Mouse (Mus musculus) midbrain, embryonic 11.5 days (tissue): Measurements from ENCODE around the gene H2afx. TPM values are rescaled to one million over a fixed set of nuclear protein-coding genes. Genes with fewer than 3 reads are reported as not detected.
A peak's percentile ranks its signal among the peaks of the same experiment; 100 is the strongest.
"Not testable (repeated sequence)": the region's sequence is repeated elsewhere in the genome, so short reads cannot be mapped to it uniquely, and the experiment has no call there.

ENCODE experiments used
- ATAC-seq: fragments of 200-750 bp; cut with Nextera tagmentation; 2 replicates; pipeline ENCODE4 v1.8.0; 2017; ENCODE audit warnings: moderate TSS enrichment, moderate library complexity; ENCODE audit not compliant: low FRiP score
- DNase-seq: peaks from one replicate; pipeline ENCODE4 v3.0.0; 2015; ENCODE audit warnings: low spot score; ENCODE audit errors: missing footprints
- H3K27ac ChIP-seq: fragments of 300-500 bp; sonication (generic); 2 replicates; pipeline ENCODE4 v1.5.1; 2014; ENCODE audit warnings: low read depth, low read length
- H3K27me3 ChIP-seq: fragments of 300-500 bp; sonication (generic); 2 replicates; pipeline ENCODE4 v1.6.1; 2014; ENCODE audit warnings: mild to moderate bottlenecking, low read length, moderate library complexity, mixed read lengths; ENCODE audit not compliant: control insufficient read depth, insufficient read depth
- H3K36me3 ChIP-seq: fragments of 300-500 bp; sonication (generic); 2 replicates; pipeline ENCODE4 v1.6.1; 2014; ENCODE audit warnings: mild to moderate bottlenecking, low read length, moderate library complexity, mixed read lengths; ENCODE audit not compliant: control insufficient read depth, insufficient read depth
- H3K4me1 ChIP-seq: fragments of 300-500 bp; sonication (generic); 2 replicates; pipeline ENCODE4 v1.6.1; 2014; ENCODE audit warnings: low read length; ENCODE audit not compliant: control insufficient read depth, insufficient read depth
- H3K4me2 ChIP-seq: fragments of 300-500 bp; sonication (generic); 2 replicates; pipeline ENCODE4 v1.6.1; 2014; ENCODE audit warnings: mild to moderate bottlenecking, moderate library complexity
- H3K4me3 ChIP-seq: fragments of 300-500 bp; sonication (generic); 2 replicates; pipeline ENCODE4 v1.5.1; 2014; ENCODE audit warnings: low read depth, low read length
- H3K9ac ChIP-seq: fragments of 300-500 bp; sonication (generic); 2 replicates; pipeline ENCODE4 v1.6.1; 2014; ENCODE audit warnings: low read length
- H3K9me3 ChIP-seq: fragments of 300-500 bp; sonication (generic); 2 replicates; pipeline ENCODE4 v1.6.1; 2016; ENCODE audit warnings: low read length; ENCODE audit not compliant: control insufficient read depth
- WGBS: fragments of 180-500 bp; shearing (Covaris S2); extraction: QIAGEN DNeasy Blood & Tissue Kit; methylation state at CpG from one replicate; pipeline ENCODE4 v1.1.7; 2014; 5-methylcytosine and 5-hydroxymethylcytosine counted together
- polyA plus RNA-seq: library from polyadenylated mRNA; unstranded; fragments of >200 nt; fragmentation: Nextera tagmentation; extraction: Ambion mirVana; gene quantifications from 2 replicates; pipeline ENCODE4 v1.2.1, GENCODE M21; 2014

The H2afx gene
- polyA plus RNA-seq, 1 experiment from 2014 or later: 377 TPM

- ATAC-seq: no peak
- H3K4me1 ChIP-seq: peaks cover 11% of the 10 kb centered on the region
- peak overlapping the region; percentile 95 for H3K27ac ChIP-seq
- WGBS: under 1% methylated on average over 46 of the region's 50 CpGs
- peak overlapping the region; percentile 65 for H3K4me3 ChIP-seq
- peak overlapping the region; percentile 89 for H3K9ac ChIP-seq
- H3K27me3 ChIP-seq: no peaks in the 10 kb centered on the region
- H3K4me2 ChIP-seq: peak overlapping the region; percentile 77
- 0 out of 2 replicates have a peak, but pooled peaks cover 3% of the 10 kb centered on the region for H3K9me3 ChIP-seq
- peaks cover 25% of the 10 kb centered on the region for H3K36me3 ChIP-seq
- DNase-seq: peak; percentile 96
These were observed 1.0 kb downstream of the H2afx start for GRCm38 (mm10) chr9:44335331-44336092.

- under 1% methylated on average over 5 of the region's 5 CpGs for WGBS
- H3K36me3 ChIP-seq: peaks cover 25% of the 10 kb centered on the region
- H3K27me3 ChIP-seq: no peaks in the 10 kb centered on the region
- peaks cover 11% of the 10 kb centered on the region for H3K4me1 ChIP-seq
- DNase-seq (no peak), ATAC-seq (no peak)
- peak overlapping the region; percentile 95; the same call in 1 of the 2 replicates for H3K27ac ChIP-seq
- peak overlapping the region; percentile 89 for H3K9ac ChIP-seq
- peak overlapping the region; percentile 77 for H3K4me2 ChIP-seq
- 0 out of 2 replicates have a peak, but pooled peaks cover 3% of the 10 kb centered on the region for H3K9me3 ChIP-seq
- H3K4me3 ChIP-seq: peak overlapping the region; percentile 65
These were observed 1.6 kb downstream of the H2afx start for GRCm38 (mm10) chr9:44336093-44336406.

GRCm38 (mm10) chr9:44336513-44336912 lies 2.0 kb downstream of the H2afx start:
- ATAC-seq, H3K27me3 ChIP-seq, H3K27ac ChIP-seq, H3K9me3 ChIP-seq: not testable (repeated sequence)
- Histone ChIP-seq H3K4me1 (peaks cover 11% of the 10 kb centered on the region), H3K4me3 (peak overlapping the region; percentile 65), H3K9ac (peak overlapping the region; percentile 89), H3K4me2 (peak overlapping the region; percentile 77), H3K36me3 (peaks cover 25% of the 10 kb centered on the region)
- WGBS: 37% methylated on average over 4 of the region's 4 CpGs
- DNase-seq: peak; percentile 81

DNA sequence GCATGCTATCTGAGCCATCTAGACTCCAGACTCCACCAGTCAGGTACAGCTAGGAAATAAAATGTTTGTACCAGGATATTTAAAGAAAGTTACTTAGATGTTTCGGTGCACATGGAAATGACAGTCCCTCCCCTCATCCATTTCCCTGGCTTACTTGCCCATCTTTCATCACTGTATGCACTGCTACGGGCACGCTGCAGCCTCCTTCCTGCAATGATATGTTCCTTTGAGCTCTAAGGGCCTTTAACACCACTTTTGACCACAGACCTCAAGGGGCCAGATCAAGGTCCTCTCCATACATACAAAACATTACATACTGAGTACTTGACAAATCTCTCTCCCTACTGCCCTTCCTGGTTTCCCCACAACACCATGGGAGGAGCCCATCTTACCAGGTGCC lies 2.5 kb downstream of the H2afx start:
- no peak for ATAC-seq
- Histone ChIP-seq H3K36me3 (peaks cover 23% of the 10 kb centered on the region), H3K4me3 (peak overlapping the region; percentile 65)

DNA sequence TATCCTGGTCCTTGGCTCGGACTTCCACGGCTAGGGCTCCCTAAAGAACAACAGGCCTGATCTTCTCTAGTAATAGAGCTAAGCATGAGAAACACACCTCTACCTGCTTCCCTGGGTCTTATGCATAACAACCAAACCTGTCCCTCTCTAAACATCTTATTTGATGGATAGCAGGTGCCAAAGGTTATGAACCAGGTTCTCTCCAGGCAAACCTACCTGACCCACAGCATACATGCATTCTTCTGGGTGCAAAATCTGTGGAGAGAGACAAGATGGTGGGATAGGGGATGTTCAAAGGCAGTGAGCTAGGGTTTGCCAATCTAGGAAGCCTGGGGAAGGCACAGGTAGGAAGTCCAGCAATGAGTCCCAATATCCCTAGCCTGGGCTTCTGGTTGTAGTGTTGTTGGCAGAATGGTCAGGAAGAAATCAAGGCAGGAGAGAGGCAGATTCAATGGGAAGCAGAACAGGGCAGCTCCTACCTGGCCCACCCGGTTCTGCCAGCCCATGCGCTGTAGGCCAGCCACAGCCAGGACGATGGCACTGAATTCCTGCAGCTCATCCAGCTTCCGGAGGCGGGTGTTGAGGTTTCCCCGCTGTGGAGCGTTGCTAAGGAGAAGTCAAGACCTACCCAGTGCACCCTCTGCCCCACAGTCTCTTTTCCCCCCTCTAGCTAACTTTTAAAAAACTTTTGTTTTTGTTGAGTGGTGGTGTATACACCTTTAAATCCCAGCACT lies 3.1 kb downstream of the H2afx start:
- 67% methylated on average over 9 of the region's 9 CpGs for WGBS
- Histone ChIP-seq H3K9ac (no peak overlapping the region), H3K27ac (no peak overlapping the region), H3K4me3 (peak overlapping the region; percentile 65), H3K9me3 (0 out of 2 replicates have a peak, but pooled peaks cover 3% of the 10 kb centered on the region), H3K4me2 (peak overlapping the region; percentile 77), H3K4me1 (peaks cover 11% of the 10 kb centered on the region), H3K27me3 (no peaks in the 10 kb centered on the region), H3K36me3 (peaks cover 19% of the 10 kb centered on the region)
- ATAC-seq (no peak), DNase-seq (peak; percentile 89)

More for the DNA sequence above, 2.5 kb downstream of the H2afx start:
- Histone ChIP-seq H3K9ac (peak overlapping the region; percentile 89; the same call in 1 of the 2 replicates), H3K27me3 (no peaks in the 10 kb centered on the region), H3K4me1 (peaks cover 11% of the 10 kb centered on the region), H3K4me2 (peak overlapping the region; percentile 77), H3K9me3 (0 out of 2 replicates have a peak, but pooled peaks cover 3% of the 10 kb centered on the region), H3K27ac (no peak overlapping the region)
- WGBS: 83% methylated on average over 3 of the region's 3 CpGs
- peak; percentile 84 for DNase-seq

DNA sequence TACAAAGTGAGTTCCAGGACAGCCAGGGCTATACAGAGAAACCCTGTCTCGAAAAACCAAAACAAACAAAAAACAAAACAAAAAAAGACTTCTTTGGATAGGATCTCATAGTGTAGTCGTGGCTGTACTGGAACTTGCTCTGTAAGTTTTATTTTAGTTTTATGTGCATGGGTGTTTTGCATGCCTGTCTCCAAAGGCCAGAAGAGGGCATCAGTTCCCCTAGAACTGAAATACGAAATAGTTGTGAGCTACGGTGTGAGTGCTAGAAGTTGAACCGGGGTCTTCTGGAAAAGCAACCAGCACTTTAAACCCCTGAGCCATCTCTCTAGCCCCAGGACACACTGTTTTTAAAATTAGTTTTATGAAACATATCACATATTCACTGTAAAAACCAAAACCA lies 4.1 kb downstream of the H2afx start:
- Histone ChIP-seq H3K4me2 (no peak overlapping the region), H3K27ac (no peak overlapping the region), H3K9me3 (0 out of 2 replicates have a peak, but pooled peaks cover 3% of the 10 kb centered on the region), H3K9ac (no peak overlapping the region), H3K4me1 (peaks cover 17% of the 10 kb centered on the region), H3K36me3 (peaks cover 9% of the 10 kb centered on the region), H3K4me3 (no peak overlapping the region), H3K27me3 (no peaks in the 10 kb centered on the region)
- WGBS: 85% methylated on average over 5 of the region's 5 CpGs
- DNase-seq (no peak), ATAC-seq (no peak)

GRCm38 (mm10) chr9:44341487-44341886 lies 7.0 kb downstream of the H2afx start:
- Histone ChIP-seq H3K36me3 (peaks cover 6% of the 10 kb centered on the region; the same call in 1 of the 2 replicates), H3K9ac (0 out of 2 replicates have a peak overlapping the region, but pooled peaks have one; percentile 29), H3K4me2 (no peak overlapping the region), H3K4me1 (peaks cover 16% of the 10 kb centered on the region), H3K4me3 (peak overlapping the region; percentile 3; the same call in 1 of the 2 replicates), H3K27ac (no peak overlapping the region), H3K27me3 (no peaks in the 10 kb centered on the region), H3K9me3 (no peaks in the 10 kb centered on the region)
- ATAC-seq (no peak), DNase-seq (no peak)
- WGBS: 96% methylated on average over 5 of the region's 5 CpGs

DNA sequence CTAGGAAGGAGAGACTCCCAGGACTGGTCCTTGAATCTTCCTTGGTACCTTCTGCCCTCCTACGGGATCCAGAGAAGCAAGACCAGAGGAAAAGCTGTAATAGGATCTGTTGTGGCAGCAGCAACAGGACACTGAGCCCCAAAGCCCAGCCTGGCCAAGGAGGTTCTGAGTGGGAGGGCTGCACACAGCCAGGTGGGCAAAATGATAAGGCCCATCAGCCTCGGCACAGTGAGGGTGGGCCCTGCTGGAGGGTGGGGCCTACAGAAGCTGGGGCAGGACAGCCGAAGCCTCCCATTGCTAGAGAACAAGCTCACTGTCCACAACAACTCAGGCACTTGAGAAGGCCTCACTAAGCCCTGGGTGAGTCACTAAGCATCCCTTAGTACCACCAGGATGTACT lies 7.7 kb downstream of the H2afx start:
- Histone ChIP-seq H3K9ac (no peak overlapping the region), H3K4me3 (peak overlapping the region; percentile 3; the same call in 1 of the 2 replicates), H3K9me3 (no peaks in the 10 kb centered on the region), H3K27me3 (no peaks in the 10 kb centered on the region), H3K27ac (peak overlapping the region; percentile 25; the same call in 1 of the 2 replicates), H3K4me1 (peaks cover 10% of the 10 kb centered on the region), H3K4me2 (no peak overlapping the region), H3K36me3 (peaks cover 3% of the 10 kb centered on the region; the same call in 1 of the 2 replicates)
- ATAC-seq: no peak
- 86% methylated on average over 3 of the region's 3 CpGs for WGBS
- DNase-seq: no peak
